Mouse (Mus musculus) cerebellum, adult 2 months (tissue): Measurements from ENCODE around the gene Cpn2. TPM values are rescaled to one million over a fixed set of nuclear protein-coding genes. Genes with fewer than 3 reads are reported as not detected.

Source experiments
- DNase-seq, 2 experiments: peaks; one replicate each; pipeline ENCODE4 v3.0.0; 2021
- H3K27ac ChIP-seq: fragments of 200-500 bp; 2 replicates; pipeline ENCODE4 v1.5.1; 2012; ENCODE audit warnings: low read length, control low read depth, inconsistent platforms; ENCODE audit not compliant: insufficient read depth
- H3K27me3 ChIP-seq: fragments of 200-500 bp; 2 replicates; pipeline ENCODE4 v1.6.1; 2012; ENCODE audit warnings: inconsistent platforms, mild to moderate bottlenecking, low read length, moderate library complexity; ENCODE audit not compliant: control insufficient read depth, insufficient read depth
- H3K4me1 ChIP-seq: fragments of 200-500 bp; 2 replicates; pipeline ENCODE4 v1.6.1; 2011; ENCODE audit warnings: low read length; ENCODE audit not compliant: control insufficient read depth, insufficient read depth
- H3K4me3 ChIP-seq: fragments of 200-500 bp; replicated peaks from 2 replicates; pipeline ENCODE3; 2011; ENCODE audit warnings: mild to moderate bottlenecking, low read depth, low read length, control low read depth; ENCODE audit not compliant: insufficient read depth
- CTCF ChIP-seq: fragments of 200-500 bp; IDR thresholded peaks from 2 replicates; pipeline ENCODE4 v1.5.1; 2011; ENCODE audit warnings: low read depth, mild to moderate bottlenecking, control low read depth, low read length, moderate library complexity, borderline replicate concordance; ENCODE audit not compliant: insufficient read depth
- POLR2A ChIP-seq: fragments of 200-500 bp; IDR thresholded peaks from 2 replicates; pipeline ENCODE4 v1.6.1; 2011; ENCODE audit warnings: low read length, control low read depth, borderline replicate concordance; ENCODE audit not compliant: insufficient read depth
- WGBS: fragments of 180-500 bp; shearing (Covaris S2); methylation state at CpG from one replicate; pipeline ENCODE4 v1.1.7; 2018; 5-methylcytosine and 5-hydroxymethylcytosine counted together
- polyA plus RNA-seq: library from polyadenylated mRNA; depleted of rRNA; stranded (reverse); fragments of >200 nt; gene quantifications from 2 replicates; pipeline ENCODE4 v1.2.3, GENCODE M21; 2012; rRNA removed

Cpn2 gene
- polyA plus RNA-seq = not detected in 2 replicates

GRCm38 (mm10) chr16:30267359-30267758, at the start of gene Cpn2:
Gene Cpn2, minus strand, starts transcription at chr16:30267499.
- Histone ChIP-seq H3K27ac (no peak within 1 kb of the TSS), H3K4me3 (no peak within 1 kb of the TSS), H3K4me1 (no peaks in the 10 kb centered on the region), H3K27me3 (no peaks in the 10 kb centered on the region)
- WGBS = 85% methylated on average over 5 of the region's 5 CpGs
- DNase-seq = no peak
- TF ChIP-seq POLR2A (no peak), CTCF (no peak)

- no peak overlapping the region for H3K4me3 ChIP-seq
- TF ChIP-seq CTCF (peak; percentile 38; the same call in 1 of the 2 replicates), POLR2A (no peak)
- DNase-seq = peak in 1 of 2 experiments; percentile 14
Observed at GRCm38 (mm10) chr16:30314236-30314635, 46.9 kb upstream of the Cpn2 start.

GRCm38 (mm10) chr16:30310647-30311046, 43.3 kb upstream of the Cpn2 start, which contains the start of gene Gp5:
Gene Gp5, minus strand, starts transcription at chr16:30310779.
- DNase-seq = no peak
- no peak for TF ChIP-seq POLR2A
- TF ChIP-seq CTCF = no peak
- Histone ChIP-seq H3K27ac (no peak within 1 kb of the TSS), H3K4me3 (peak within 1 kb of the TSS; percentile 55), H3K4me1 (no peaks in the 10 kb centered on the region), H3K27me3 (no peaks in the 10 kb centered on the region)

More at GRCm38 (mm10) chr16:30314236-30314635, 46.9 kb upstream of the Cpn2 start:
- no peaks in the 10 kb centered on the region for H3K4me1 ChIP-seq
- H3K27me3 ChIP-seq = no peaks in the 10 kb centered on the region
- no peak overlapping the region for H3K27ac ChIP-seq

- no peak for DNase-seq
- no peak overlapping the region for H3K27ac ChIP-seq
- 92% methylated on average over 8 of the region's 8 CpGs for WGBS
- H3K4me1 ChIP-seq = no peaks in the 10 kb centered on the region
- H3K27me3 ChIP-seq = no peaks in the 10 kb centered on the region
- H3K4me3 ChIP-seq = no peak overlapping the region
- no peak for TF ChIP-seq POLR2A
- no peak for TF ChIP-seq CTCF
Observed at GRCm38 (mm10) chr16:30310171-30310515, 42.8 kb upstream of the Cpn2 start.

GRCm38 (mm10) chr16:30309395-30310170, 42.3 kb upstream of the Cpn2 start:
- Histone ChIP-seq H3K27ac (no peak overlapping the region), H3K4me3 (peak overlapping the region; percentile 55), H3K4me1 (no peaks in the 10 kb centered on the region), H3K27me3 (no peaks in the 10 kb centered on the region)
- WGBS = 13% methylated on average over 34 of the region's 34 CpGs
- peak; percentile 29 to 46 for DNase-seq
- TF ChIP-seq CTCF (no peak), POLR2A (no peak)

- Histone ChIP-seq H3K4me3 (peak overlapping the region; percentile 55), H3K27ac (no peak overlapping the region), H3K4me1 (no peaks in the 10 kb centered on the region), H3K27me3 (no peaks in the 10 kb centered on the region)
- DNase-seq = peak; percentile 78 to 80
- TF ChIP-seq POLR2A (0 out of 2 replicates have a peak, but pooled peaks have one; percentile 35), CTCF (no peak; the same call in 1 of the 2 replicates)
- 1% methylated on average over 72 of the region's 72 CpGs for WGBS
Observed at GRCm38 (mm10) chr16:30308616-30309394, 41.5 kb upstream of the Cpn2 start.

- 21% methylated on average over 29 of the region's 29 CpGs for WGBS
- Histone ChIP-seq H3K27ac (no peak overlapping the region), H3K27me3 (no peaks in the 10 kb centered on the region), H3K4me1 (no peaks in the 10 kb centered on the region), H3K4me3 (peak overlapping the region; percentile 55)
- DNase-seq = no peak
- TF ChIP-seq CTCF = no peak
Observed at GRCm38 (mm10) chr16:30307961-30308615, 40.8 kb upstream of the Cpn2 start.
